Comparison of ENCODE assay signal across 8 mouse cellular contexts in genomic region chr8:120536306-120537206, GRCm38 (mm10). TPM values are rescaled to one million over a fixed set of nuclear protein-coding genes. Genes with fewer than 3 reads are reported as not detected.
DNase-seq lines count a peak whose midpoint lies in the region; ATAC-seq and TF ChIP-seq lines count a peak whose summit lies in the region.

No protein-coding gene starts in this region.

- H3K36me3 ChIP-seq in forebrain, embryonic 12.5 days (replicated peaks): no peaks in the 10 kb centered on the region
- H3K36me3 ChIP-seq in kidney, embryonic 15.5 days: no peaks in the 10 kb centered on the region

- TF ChIP-seq CTCF in cerebellum, adult 2 months (IDR thresholded peaks at IDR 0.05; ENCODE audit: borderline replicate concordance, insufficient read depth, low read depth, low read length): no peak

- H3K27me3 ChIP-seq in cerebellum, adult 2 months (ENCODE audit: control insufficient read depth, insufficient read depth, low read length): no peaks in the 10 kb centered on the region
- H3K27me3 ChIP-seq in forebrain, embryonic 12.5 days: 0 out of 2 replicates have a peak, but pooled peaks cover 6% of the 10 kb centered on the region
- H3K27me3 ChIP-seq in kidney, embryonic 15.5 days: peaks cover 13% of the 10 kb centered on the region; the same call in 1 of the 2 replicates

- H3K9ac ChIP-seq in forebrain, embryonic 12.5 days: peak overlapping the region; percentile 85
- H3K9ac ChIP-seq in kidney, embryonic 15.5 days: peak overlapping the region; percentile 62

- 0 out of 2 replicates have a peak, but pooled peaks have one; percentile 2 for TF ChIP-seq POLR2A in cerebellum, adult 2 months (IDR thresholded peaks at IDR 0.05; ENCODE audit: borderline replicate concordance, insufficient read depth, low read length)

- peak overlapping the region; percentile 93 for H3K4me2 ChIP-seq in forebrain, embryonic 12.5 days
- H3K4me2 ChIP-seq in kidney, embryonic 15.5 days: peak overlapping the region; percentile 99

- peak overlapping the region; percentile 92 for H3K27ac ChIP-seq in cerebellum, adult 2 months (ENCODE audit: insufficient read depth, low read length)
- H3K27ac ChIP-seq in forebrain, embryonic 12.5 days: peak overlapping the region; percentile 99
- H3K27ac ChIP-seq in kidney, embryonic 15.5 days: peak overlapping the region; percentile 95

- H3K4me3 ChIP-seq in cerebellum, adult 2 months (replicated peaks; ENCODE audit: insufficient read depth, low read depth, low read length): peak overlapping the region; percentile 55
- peak overlapping the region; percentile 68 for H3K4me3 ChIP-seq in forebrain, embryonic 12.5 days (replicated peaks)
- H3K4me3 ChIP-seq in kidney, embryonic 15.5 days (replicated peaks): peak overlapping the region; percentile 66

- DNase-seq in cerebellum, adult 2 months: peak; percentile 58 to 66
- DNase-seq in cerebellum, postnatal 4 days (ENCODE audit: low spot score in 2 of 2): no peak
- DNase-seq in 3134 (ENCODE audit: extremely low read depth, insufficient read length, low spot score): peak; percentile 95
- peak; percentile 60 for DNase-seq in adrenal gland, postnatal 14 days
- DNase-seq in lung, postnatal 14 days: peak; percentile 62
- peak; percentile 61 to 67 for DNase-seq in spleen, postnatal 10 days (ENCODE audit: low spot score in 2 of 2)

- H3K9me3 ChIP-seq in forebrain, embryonic 12.5 days: no peaks in the 10 kb centered on the region
- no peaks in the 10 kb centered on the region for H3K9me3 ChIP-seq in kidney, embryonic 15.5 days (replicated peaks)

- whole genome bisulfite sequencing in cerebellum, adult 2 months: under 1% methylated on average over 61 of the region's 61 CpGs
- WGBS in forebrain, embryonic 12.5 days: under 1% methylated on average over 61 of the region's 61 CpGs
- under 1% methylated on average over 57 of the region's 61 CpGs for WGBS in kidney, embryonic 15.5 days

- peaks cover 20% of the 10 kb centered on the region for H3K4me1 ChIP-seq in cerebellum, adult 2 months (ENCODE audit: control insufficient read depth, insufficient read depth, low read length)
- H3K4me1 ChIP-seq in forebrain, embryonic 12.5 days: peaks cover 98% of the 10 kb centered on the region
- H3K4me1 ChIP-seq in kidney, embryonic 15.5 days: peaks cover 98% of the 10 kb centered on the region

- ATAC-seq in forebrain, embryonic 12.5 days (ENCODE audit: low FRiP score): peak; percentile 12
- ATAC-seq in kidney, embryonic 15.5 days (replicated peaks; ENCODE audit: low FRiP score): peak; percentile 33

RNA-seq across cellular contexts. Expression of gene Gins2, which starts 52.5 kb away (rescaled TPM):
- 2.1 and 2.5 TPM in 2 replicates for polyA plus RNA-seq in cerebellum, adult 2 months (2012; rRNA removed)
- total RNA-seq in adrenal gland, postnatal 14 days (2021): 10.3 and 15.5 TPM in 2 replicates
- 83.2 and 84.8 TPM in 2 replicates for polyA plus RNA-seq in forebrain, embryonic 12.5 days (2016; fragmentation: Nextera tagmentation; extraction: Ambion mirVana)
- 107 and 110 TPM in 2 replicates for polyA plus RNA-seq in kidney, embryonic 15.5 days (2015; fragmentation: Nextera tagmentation; extraction: Ambion mirVana)

Comparison
In these comparisons a context has a peak if more than half of its experiments do, and no peak if none do; other contexts are left out.
1. DNase-seq: peak in cerebellum, adult 2 months (2 of 2), 3134 (single experiment), adrenal gland, postnatal 14 days (single experiment), lung, postnatal 14 days (single experiment) and spleen, postnatal 10 days (2 of 2); none in cerebellum, postnatal 4 days (0 of 2).
2. RNA of gene Gins2, which starts 52.5 kb away (polyA plus RNA-seq): 107 to 110 TPM in kidney, embryonic 15.5 days and 83.2 to 84.8 TPM in forebrain, embryonic 12.5 days; 2.1 to 2.5 TPM in cerebellum, adult 2 months; every median in the first group is over 10 times any median in the second.
3. Peak in every context shown above with its lines, with median percentiles within 50 percentile points of each other: H3K27ac ChIP-seq and H3K4me3 ChIP-seq.